Mouse (Mus musculus): ENCODE measurements around the gene Zfp697.
"Not testable (repeated sequence)": the region's sequence is repeated elsewhere in the genome, so short reads cannot be mapped to it uniquely, and the experiment has no call there.

Zfp697 gene

DNA sequence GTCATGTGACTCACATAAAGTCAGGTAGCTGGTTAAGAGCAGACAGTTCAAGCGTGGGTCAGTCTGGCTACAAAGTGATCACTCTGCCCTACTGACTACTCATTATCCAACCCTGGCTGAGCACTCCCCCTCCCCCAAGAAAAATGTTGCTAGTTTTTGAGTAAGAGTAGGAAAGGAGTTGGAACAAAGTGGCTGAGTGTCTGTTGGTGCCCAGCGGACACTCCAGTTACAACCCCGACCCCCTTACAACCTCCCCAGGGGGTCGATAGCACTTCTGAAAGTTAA is 37.5 kb downstream of the Zfp697 start:
- DNase-seq (ENCODE audit: low spot score) = peak; percentile 76

DNA sequence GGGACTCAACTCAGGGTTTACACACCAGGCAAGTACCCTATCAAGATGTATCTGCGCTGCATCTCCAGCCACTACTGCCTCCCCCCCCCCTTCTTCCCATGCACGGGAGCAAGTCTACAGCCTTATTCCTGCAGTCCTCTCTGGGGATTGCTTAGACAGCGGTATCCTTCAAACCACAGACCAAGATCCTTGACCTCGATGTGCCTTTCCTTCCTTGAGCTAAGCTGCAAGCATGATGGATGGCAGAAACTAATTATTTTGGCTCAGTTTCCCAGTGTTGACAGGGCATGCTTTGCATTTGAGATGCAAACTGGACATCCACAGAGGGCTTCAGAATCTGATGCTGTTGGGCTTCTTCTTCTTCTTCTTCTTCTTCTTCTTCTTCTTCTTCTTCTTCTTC is 40.7 kb downstream of the Zfp697 start:
- no peak for DNase-seq (ENCODE audit: low spot score)

DNA sequence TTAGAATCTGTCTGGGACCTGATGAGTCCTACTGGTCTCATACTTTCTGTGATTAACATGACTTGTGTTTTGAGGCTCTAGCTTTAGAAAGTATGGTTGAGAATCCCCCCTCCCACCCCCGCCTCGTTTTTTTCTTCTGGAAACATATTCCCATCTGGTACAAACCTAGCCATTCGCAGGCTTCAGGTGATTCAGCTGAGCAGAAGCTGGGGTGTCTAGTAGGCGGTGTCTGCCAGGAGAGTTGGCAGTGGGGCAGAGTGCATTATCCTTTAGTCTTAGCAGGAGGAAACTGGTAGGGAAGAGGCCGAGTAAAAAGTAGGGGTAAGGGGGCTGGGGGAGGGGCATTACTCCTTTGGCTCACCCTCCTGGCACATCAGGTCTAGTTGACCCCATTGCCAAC is 44.5 kb downstream of the Zfp697 start:
- no peak for DNase-seq (ENCODE audit: low spot score)

DNA sequence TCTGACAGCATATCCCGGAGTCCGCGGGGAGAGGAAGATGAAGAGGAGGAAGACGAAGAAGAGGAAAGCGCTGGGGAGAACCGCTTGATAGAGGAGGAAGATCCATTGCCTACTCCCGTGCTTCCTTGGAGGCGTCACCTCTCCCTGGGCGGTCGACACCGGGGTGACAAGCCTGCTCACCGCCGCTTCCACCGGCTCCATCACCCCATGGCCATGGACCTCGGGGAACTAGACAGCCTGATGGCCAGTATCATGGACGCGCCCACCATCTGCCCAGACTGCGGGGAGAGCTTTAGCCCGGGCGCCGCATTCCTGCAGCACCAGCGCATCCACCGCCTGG is 45.0 kb downstream of the Zfp697 start:
- no peak for DNase-seq (ENCODE audit: low spot score)

DNA sequence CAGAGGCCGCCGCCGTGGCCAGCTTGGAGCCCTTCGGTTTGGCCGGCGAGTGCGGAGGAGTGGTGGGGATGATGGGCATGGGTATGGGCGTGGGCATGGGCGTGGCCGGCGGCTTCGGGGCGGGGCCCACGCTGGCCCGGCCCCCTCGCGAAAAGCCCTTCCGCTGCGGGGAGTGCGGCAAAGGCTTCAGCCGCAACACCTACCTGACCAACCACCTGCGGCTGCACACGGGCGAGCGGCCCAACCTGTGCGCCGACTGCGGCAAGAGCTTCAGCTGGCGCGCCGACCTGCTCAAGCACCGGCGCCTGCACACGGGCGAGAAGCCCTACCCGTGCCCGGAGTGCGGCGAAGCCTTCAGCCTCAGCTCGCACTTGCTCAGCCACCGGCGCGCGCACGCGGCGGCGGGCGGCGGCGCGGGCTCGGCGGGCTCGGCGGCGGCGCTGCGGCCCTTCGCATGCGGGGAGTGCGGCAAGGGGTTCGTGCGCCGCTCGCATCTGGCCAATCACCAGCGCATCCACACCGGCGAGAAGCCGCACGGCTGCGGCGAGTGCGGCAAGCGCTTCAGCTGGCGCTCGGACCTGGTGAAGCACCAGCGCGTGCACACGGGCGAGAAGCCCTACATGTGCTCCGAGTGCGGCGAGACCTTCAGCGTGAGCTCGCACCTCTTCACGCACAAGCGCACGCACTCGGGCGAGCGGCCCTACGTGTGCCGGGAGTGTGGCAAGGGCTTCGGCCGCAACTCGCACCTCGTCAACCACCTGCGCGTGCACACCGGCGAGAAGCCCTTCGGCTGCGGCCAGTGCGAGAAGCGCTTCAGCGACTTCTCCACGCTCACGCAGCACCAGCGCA is 45.6 kb downstream of the Zfp697 start:
- DNase-seq (ENCODE audit: low spot score) = peak; percentile 87

DNA sequence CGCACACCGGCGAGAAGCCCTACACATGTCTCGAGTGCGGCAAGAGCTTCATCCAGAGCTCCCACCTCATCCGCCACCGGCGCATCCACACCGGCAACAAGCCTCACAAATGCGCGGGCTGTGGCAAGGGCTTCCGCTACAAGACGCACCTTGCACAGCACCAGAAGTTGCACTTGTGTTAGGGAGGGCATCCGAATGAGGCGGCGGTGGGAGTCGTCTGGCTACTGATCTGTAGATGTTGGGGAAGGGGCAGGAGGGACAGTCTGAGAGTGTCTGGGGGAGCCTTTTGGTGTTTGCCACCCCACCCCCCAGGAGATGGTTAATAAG is 46.2 kb downstream of the Zfp697 start:
- no peak for DNase-seq (ENCODE audit: low spot score)

DNA sequence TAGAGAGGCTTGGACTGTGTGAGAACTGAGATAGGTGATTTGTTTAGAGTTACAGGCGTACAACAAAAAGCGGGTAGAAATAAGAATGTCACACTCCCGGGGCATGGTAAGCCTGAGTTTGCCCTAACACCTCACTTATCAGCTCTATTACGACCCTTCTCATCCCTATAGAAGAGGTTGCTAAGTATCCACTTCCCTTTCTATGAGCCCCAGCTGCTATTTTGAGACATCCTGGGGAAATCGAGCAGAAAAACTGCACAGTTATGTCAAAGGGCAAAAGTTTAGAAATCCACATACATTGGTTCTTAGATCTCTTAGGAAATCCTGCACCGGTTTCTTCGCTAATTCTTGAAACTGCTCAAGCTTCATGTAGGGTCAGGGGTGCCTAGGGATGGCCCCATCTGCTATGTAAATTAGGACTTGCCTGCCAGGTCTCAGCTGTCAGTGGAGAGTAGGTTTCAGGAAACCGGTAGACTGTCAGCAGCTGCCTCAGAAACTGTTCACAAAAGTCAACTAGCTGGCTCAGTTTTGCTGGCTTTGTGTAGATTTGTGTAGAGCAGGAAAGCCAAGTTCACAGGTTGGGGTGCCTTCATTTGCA is 46.8 kb downstream of the Zfp697 start:
- DNase-seq (ENCODE audit: low spot score) = no peak

DNA sequence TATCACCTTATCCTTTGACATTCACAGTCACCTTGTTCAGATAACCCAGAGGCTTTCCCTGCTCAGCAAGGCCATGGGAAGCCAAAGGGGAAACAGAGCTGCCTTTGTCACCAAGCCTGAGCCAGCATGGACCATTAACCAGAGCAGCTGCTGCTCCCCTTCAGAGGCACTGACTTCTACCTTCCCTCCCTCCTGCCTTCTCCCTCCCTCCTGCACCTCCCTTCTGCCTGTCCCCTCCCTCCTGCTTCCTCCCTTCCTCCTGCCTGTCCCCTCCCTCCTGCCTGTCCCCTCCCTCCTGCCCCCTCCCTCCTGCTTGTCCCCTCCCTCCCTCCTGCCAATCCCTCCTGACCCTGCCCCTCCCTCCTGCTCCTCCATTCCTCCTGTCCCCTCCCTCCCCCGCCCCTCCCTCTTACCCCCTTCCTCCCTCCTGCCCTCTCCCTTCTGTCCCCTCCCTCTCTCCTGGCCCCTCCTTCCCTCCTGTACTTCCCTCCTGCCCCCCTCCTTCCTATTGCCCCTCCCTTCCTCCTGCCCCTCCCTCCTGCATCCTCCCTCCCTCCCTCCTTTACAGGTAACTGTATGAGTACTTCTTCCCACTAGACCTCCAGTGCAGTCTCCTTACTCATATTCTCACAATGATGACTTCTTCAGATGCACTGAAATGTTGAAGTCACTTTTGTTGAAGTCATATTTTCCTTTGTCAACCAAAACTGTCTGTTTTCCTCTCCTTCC is 52.0 kb downstream of the Zfp697 start:
- DNase-seq (ENCODE audit: low spot score) = peak; percentile 1

DNA sequence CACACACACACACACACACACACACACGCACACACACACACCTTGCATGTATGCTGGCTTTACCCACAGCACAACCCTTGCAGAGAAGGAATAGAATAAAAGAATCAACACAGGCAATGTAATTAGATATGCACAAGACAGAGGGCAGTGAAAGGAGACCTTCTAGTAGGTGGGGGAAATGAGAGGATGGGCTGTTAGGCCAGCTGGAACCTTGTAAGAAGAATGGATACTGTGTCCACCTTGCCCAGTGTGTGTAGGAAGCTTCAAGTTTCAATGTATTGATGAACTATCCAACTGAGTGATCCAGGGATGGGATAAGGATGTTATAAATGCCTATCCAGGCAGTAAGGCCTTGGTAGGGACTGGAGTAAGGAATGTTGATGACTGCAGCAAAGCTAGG is 52.8 kb downstream of the Zfp697 start:
- peak; percentile 0 for DNase-seq (ENCODE audit: low spot score)

DNA sequence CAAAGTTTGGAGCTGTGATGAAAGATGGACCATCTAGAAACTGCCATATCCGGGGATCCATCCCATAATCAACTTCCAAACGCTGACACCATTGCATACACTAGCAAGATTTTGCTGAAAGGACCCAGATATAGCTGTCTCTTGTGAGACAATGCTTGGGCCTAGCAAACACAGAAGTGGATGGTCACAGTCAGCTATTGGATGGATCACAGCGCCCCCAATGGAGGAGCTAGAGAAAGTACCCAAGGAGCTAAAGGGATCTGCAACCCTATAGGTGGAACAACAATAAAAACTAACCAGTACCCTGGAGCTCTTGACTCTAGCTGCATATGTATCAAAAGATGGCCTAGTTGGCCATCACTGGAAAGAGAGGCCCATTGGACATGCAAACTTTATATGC is 60.0 kb downstream of the Zfp697 start:
- not testable (repeated sequence) for DNase-seq (ENCODE audit: low spot score)

DNA sequence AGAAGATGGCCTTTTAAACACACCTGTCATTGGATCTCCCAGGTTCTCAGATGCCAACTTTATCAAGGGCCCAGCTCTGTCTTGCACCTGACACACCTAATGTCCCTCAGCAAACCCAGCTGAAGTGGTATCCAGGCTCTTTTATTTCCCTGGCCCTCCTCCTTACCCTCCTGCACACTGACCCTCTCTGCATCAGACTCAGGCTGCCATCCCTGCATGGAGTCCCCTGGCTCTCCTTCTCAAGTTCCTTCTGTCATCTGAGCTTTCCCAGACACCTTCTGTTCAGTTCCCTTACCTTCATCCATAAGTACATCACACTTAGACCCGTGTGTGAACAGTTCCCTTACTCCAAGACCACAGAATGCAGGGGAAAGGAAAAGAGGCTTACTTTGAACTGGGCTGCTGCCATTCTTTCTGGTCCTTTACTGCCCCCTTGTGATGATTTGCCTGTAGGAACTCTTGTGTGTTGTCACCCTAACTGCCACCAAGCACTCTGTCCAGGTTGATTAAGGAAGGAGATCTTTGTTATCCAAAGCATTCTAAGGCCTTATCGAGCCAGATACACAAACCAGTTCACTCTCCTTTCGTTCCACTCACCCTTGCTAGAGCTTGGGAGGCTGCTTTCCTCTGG is 61.0 kb downstream of the Zfp697 start:
- DNase-seq (ENCODE audit: low spot score) = peak; percentile 1

DNA sequence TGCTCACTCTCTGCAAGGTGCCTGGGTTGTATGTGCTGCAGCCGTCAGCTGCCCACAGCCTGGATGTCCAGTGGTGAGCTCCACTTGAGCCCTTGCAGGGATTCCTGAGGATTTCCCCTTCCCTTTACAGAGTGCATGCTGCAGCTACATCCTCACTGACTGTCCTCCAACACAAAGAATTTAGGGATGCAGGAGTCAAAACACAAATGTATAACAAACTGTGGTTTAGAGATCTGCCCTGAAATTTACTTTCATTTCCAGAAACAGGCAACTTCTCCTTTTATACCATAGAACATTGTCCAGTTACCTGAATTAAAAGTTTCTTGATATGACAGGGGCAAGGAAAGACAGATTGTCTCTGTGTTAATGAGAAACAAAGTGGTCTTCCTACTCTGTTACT is 61.7 kb downstream of the Zfp697 start:
- DNase-seq (ENCODE audit: low spot score) = not testable (repeated sequence)

DNA sequence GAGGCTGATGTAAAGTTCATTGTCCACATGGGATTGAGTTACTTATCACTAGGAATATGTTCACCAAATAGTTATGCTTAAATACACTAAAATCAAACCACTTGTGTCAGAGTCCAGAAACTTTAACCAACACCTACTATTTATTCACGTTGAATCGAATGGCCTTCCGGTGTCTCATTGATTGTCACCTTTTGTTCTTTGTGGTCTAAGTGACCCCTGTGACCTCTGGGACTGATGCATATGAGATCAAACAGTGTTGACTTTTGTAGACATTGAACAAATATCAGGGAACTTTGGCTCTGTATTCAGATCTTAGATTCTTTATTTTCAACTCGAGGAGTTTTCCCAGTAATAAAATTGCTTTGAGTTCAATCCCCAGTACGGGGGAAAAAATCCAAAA is 71.5 kb downstream of the Zfp697 start:
- not testable (repeated sequence) for DNase-seq (ENCODE audit: low spot score)

DNA sequence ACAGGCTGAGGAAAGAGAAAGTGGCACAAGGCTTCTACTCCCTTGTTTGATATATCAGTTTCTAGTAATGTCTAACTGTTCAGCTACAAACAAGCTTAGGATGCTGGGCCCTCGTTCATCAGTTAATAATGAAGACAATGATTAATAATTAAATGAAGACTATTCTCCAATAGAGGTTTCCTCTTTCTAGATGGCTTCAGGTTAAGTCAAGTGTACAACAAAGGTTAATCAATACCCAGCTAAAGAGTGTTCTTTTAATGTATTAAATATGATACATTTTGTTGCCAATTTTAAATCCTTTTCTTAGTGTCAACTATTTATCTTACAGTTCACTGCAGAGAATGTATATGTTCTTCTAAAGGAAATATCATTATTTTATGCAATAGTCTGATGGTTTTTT is 74.8 kb downstream of the Zfp697 start, which contains the start of gene Gm4450:
TSS of gene Gm4450 (minus strand) at position 101 of the 400 bp plus-strand sequence.
- not testable (repeated sequence) for DNase-seq (ENCODE audit: low spot score)

DNA sequence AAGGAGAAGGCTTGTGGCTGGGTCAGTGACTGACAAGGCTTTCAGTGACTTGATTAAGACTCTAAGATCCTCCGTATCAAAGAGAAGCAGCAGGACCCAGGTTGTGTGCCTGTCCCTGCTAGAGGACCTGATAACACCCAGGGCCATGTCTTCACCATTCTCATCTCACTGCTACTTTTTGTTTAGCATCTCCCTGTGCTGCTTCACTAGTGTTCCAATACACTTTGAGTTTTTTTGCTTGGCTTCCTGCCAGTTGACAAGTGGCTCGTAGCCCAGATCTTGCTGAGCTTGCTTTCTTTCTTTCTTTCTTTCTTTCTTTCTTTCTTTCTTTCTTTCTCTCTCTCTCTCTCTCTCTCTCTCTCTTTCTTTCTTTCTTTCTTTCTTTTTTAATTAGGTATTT is 87.1 kb downstream of the Zfp697 start:
- not testable (repeated sequence) for DNase-seq (ENCODE audit: low spot score)

DNA sequence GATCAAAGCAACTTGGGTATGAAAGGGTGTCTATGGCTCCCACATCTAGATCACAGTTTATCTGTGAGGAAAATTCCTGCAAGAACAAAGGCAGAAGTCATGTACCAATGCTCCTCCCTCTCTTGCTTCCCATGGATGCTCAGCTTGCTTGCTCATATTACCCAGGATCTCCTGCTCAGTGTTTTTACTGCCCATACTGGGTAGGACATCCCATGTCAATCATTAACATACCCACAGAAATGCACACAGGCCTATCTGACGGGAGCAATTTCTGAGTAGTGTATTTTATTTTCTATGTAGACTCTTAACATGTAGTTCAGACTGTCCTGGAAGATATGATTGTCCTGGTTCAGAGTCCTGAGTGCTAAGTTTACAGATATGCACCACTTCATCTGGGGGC is 88.8 kb downstream of the Zfp697 start:
- not testable (repeated sequence) for DNase-seq (ENCODE audit: low spot score)

DNA sequence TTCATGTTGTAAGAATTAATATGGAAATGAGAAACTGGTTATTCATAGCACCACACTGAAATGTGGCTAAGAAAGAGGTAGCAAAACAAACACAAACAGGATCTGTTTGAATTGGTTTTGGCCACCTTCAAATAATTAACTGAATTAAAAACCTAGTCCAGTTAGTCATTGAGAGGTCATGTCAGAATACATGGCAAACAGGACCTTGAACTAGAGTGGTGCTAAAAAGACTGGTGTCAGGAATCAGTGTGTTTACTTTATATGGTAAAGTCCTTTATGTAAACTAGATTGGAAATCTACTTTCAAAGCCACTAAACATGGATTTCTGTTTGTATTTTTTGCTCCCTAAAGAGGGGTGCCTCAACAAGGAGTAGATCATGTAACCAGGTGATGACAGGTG is 89.2 kb downstream of the Zfp697 start:
- DNase-seq (ENCODE audit: low spot score) = not testable (repeated sequence)

DNA sequence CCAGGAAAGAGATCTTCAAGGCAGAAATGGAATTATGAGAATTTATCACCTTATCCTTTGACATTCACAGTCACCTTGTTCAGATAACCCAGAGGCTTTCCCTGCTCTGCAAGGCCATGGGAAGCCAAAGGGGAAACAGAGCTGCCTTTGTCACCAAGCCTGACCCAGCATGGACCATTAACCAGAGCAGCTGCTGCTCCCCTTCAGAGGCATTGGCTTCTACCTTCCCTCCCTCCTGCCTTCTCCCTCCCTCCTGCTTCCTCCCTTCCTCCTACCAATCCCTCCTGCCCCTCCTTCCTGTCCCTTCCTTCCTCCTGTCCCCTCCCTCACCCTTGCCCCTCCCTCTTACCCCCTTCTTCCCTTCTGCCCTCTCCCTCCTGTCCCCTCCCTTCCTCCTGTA is 111.9 kb downstream of the Zfp697 start:
- not testable (repeated sequence) for DNase-seq (ENCODE audit: low spot score)

DNA sequence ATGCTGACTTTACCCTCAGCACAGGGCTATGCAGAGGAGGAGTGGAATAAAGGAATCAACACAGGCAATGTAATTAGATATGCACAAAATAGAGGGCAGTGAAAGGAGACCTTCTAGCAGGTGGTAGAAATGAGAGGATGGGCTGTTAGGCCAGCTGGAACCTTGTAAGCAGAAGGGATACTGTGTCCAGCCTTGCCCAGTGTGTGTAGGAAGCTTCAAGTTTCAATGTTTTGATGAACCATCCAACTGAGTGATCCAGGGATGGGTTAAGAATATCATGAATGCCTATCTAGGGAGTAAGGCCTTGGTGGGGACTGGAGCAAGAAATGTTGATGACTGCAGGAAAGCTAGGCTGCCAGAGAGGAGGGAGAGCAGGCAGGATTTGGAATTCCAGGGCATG is 112.8 kb downstream of the Zfp697 start:
- not testable (repeated sequence) for DNase-seq (ENCODE audit: low spot score)

DNA sequence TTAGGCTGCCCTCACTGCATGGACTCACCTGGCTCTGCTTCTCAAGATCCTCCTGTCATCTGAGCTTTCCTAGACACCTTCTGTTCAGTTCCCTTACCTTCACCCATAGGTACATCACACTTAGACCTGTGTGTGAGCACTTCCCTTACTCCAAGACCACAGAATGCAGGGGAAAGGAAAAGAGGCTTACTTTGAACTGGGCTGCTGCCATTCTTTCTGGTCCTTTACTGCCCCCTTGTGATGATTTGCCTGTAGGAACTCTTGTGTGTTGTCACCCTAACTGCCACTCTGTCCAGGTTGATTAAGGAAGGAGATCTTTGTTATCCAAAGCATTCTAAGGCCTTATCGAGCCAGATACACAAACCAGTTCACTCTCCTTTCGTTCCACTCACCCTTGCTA is 114.5 kb downstream of the Zfp697 start:
- DNase-seq (ENCODE audit: low spot score) = not testable (repeated sequence)

DNA sequence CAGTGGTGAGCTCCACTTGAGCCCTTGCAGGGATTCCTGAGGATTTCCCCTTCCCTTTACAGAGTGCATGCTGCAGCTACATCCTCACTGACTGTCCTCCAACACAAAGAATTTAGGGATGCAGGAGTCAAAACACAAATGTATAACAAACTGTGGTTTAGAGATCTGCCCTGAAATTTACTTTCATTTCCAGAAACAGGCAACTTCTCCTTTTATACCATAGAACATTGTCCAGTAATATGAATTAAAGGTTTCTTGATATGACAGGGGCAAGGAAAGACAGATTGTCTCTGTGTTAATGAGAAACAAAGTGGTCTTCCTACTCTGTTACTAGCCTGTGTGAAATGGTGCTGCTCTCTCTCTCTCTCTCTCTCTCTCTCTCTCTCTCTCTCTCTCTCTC is 115.1 kb downstream of the Zfp697 start:
- not testable (repeated sequence) for DNase-seq (ENCODE audit: low spot score)

DNA sequence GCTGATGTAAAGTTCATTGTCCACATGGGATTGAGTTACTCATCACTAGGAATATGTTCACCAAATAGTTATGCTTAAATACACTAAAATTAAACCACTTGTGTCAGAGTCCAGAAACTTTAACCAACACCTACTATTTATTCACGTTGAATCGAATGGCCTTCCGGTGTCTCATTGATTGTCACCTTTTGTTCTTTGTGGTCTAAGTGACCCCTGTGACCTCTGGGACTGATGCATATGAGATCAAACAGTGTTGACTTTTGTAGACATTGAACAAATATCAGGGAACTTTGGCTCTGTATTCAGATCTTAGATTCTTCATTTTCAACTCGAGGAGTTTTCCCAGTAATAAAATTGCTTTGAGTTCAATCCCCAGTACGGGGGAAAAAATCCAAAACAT is 125.0 kb downstream of the Zfp697 start:
- DNase-seq (ENCODE audit: low spot score) = not testable (repeated sequence)

DNA sequence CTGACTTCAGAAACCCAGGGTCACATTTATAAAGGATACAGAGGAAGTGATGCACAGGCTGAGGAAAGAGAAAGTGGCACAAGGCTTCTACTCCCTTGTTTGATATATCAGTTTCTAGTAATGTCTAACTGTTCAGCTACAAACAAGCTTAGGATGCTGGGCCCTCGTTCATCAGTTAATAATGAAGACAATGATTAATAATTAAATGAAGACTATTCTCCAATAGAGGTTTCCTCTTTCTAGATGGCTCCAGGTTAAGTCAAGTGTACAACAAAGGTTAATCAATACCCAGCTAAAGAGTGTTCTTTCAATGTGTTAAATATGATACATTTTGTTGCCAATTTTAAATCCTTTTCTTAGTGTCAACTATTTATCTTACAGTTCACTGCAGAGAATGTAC is 128.2 kb downstream of the Zfp697 start, which contains the start of gene Hsd3b4:
TSS of gene Hsd3b4 (minus strand) at position 101 of the 400 bp plus-strand sequence.
- not testable (repeated sequence) for DNase-seq (ENCODE audit: low spot score)

Data from yolk sac, embryonic 10.5 days (tissue).